Mouse (Mus musculus): ENCODE data around the gene Cflar. TPM values are rescaled to one million over a fixed set of nuclear protein-coding genes. Genes with fewer than 3 reads are reported as not detected.

Gene Cflar
- polyA plus RNA-seq, 2 experiments: 8.2 to 13.4 TPM

DNA sequence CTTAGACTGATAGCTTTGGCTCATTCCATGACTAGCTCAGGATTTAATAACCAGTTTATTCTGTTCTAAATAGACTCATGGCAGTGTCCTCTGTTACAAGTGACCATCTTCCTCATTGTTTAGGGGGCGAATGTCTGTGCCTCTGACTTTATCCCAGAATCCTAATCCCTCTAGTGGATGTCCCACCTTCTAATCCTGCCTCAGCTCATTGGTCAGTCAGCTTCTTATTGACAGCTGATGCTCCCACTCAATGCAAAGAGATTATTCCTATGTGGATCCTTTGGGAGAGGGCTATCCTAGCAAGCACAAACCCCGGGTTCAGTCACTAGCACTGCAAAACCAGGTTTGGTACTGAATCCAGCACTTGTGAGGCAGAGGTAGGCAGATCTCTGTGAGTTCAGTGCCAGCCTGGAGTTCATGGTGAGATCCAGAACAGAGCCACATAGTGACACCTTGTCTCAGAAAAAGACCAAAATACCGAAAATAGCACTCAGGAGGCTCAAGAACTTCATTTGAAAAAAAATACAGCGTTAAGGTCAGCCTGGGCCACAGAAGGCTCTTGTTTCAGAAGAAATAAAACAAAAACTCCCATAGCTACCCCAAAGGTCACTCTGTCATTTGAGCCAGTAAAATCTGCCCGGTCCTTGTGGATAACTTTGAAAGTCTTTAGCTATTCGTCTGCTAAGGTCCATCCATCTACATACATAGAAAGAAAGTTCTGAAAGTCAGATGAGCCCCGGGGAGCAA is 11.9 kb downstream of the Cflar start:
- H3K9ac ChIP-seq (replicated peaks): no peak overlapping the region
- H3K4me2 ChIP-seq (ENCODE audit: low read depth): no peak overlapping the region
- no peak for TF ChIP-seq EP300 (IDR thresholded peaks at IDR 0.05; ENCODE audit: low read depth)
- TF ChIP-seq CTCF (IDR thresholded peaks at IDR 0.05; ENCODE audit: low read depth): no peak
- ATAC-seq (ENCODE audit: insufficient read depth): no peak
- peaks cover 0 to 12% of the 10 kb centered on the region in 2 experiments; a peak in 2 of 4 replicates for H3K4me1 ChIP-seq (replicated peaks; ENCODE audit: control insufficient read depth in 2 of 2, insufficient read depth in 2 of 2, low read length in 1 of 2)
- no peak for DNase-seq (ENCODE audit: low read depth in 3 of 3, low spot score in 3 of 3)
- H3K4me3 ChIP-seq (ENCODE audit: insufficient read depth in 1 of 2, low read depth in 2 of 2, low read length in 2 of 2): no peak overlapping the region
- WGBS (ENCODE audit: insufficient replicate concordance): 63% methylated on average over 7 of the region's 7 CpGs
- H3K27me3 ChIP-seq (ENCODE audit: control insufficient read depth, insufficient read depth, low read length): no peaks in the 10 kb centered on the region
- H3K36me3 ChIP-seq (replicated peaks; ENCODE audit: control insufficient read depth, insufficient read depth, low read depth): no peaks in the 10 kb centered on the region
- H3K9me3 ChIP-seq (ENCODE audit: control insufficient read depth, low read length): no peaks in the 10 kb centered on the region
- no peak overlapping the region for H3K27ac ChIP-seq

DNA sequence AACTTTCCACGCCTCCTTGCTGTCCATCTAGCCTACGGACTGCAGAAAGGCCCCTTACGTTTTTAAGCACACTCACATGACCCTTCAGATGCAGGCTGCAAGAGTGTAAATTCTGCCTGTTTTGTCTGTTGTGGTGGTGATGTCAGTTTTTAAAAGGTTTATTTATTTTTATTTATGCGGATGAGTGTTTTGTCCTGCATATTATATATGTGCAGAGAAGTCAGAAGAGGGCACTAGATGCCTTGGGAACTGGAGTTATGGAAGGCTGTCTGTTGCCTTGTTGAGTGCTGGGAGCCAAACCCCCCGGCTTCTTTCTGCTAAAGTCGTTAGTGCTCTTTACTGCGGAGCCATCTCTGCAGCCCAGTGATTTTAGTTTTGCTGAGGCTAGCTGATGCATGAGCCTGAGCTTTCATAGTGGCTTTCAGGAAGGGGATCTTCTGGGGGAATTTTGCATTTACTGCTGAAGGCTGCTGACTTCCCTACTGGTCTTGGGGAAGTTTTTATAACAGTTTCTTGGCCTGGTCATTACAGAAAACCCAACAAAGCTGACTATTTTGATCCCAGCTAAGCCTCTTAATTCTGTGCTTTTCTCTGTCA is 12.6 kb downstream of the Cflar start:
- Histone ChIP-seq H3K4me1 (replicated peaks; ENCODE audit: control insufficient read depth in 2 of 2, insufficient read depth in 2 of 2, low read length in 1 of 2) (peaks cover 0 to 12% of the 10 kb centered on the region in 2 experiments; a peak in 2 of 4 replicates), H3K4me2 (ENCODE audit: low read depth) (no peak overlapping the region), H3K36me3 (replicated peaks; ENCODE audit: control insufficient read depth, insufficient read depth, low read depth) (peaks cover under 1% of the 10 kb centered on the region; the same call in 1 of the 2 replicates), H3K9me3 (ENCODE audit: control insufficient read depth, low read length) (no peaks in the 10 kb centered on the region), H3K27me3 (ENCODE audit: control insufficient read depth, insufficient read depth, low read length) (no peaks in the 10 kb centered on the region), H3K4me3 (ENCODE audit: insufficient read depth in 1 of 2, low read depth in 2 of 2, low read length in 2 of 2) (no peak overlapping the region), H3K27ac (no peak overlapping the region), H3K9ac (replicated peaks) (no peak overlapping the region)
- DNase-seq (ENCODE audit: low read depth in 3 of 3, low spot score in 3 of 3): no peak
- TF ChIP-seq EP300 (IDR thresholded peaks at IDR 0.05; ENCODE audit: low read depth) (no peak), CTCF (IDR thresholded peaks at IDR 0.05; ENCODE audit: low read depth) (no peak)
- WGBS (ENCODE audit: insufficient replicate concordance): 65% methylated on average over 7 of the region's 7 CpGs
- ATAC-seq (ENCODE audit: insufficient read depth): no peak

- DNase-seq (ENCODE audit: low read depth in 3 of 3, low spot score in 3 of 3): no peak
- Histone ChIP-seq H3K27ac (no peak overlapping the region), H3K27me3 (ENCODE audit: control insufficient read depth, insufficient read depth, low read length) (no peaks in the 10 kb centered on the region), H3K4me1 (replicated peaks; ENCODE audit: control insufficient read depth in 2 of 2, insufficient read depth in 2 of 2, low read length in 1 of 2) (peaks cover 0 to 11% of the 10 kb centered on the region in 2 experiments; a peak in 2 of 4 replicates), H3K4me2 (ENCODE audit: low read depth) (no peak overlapping the region), H3K9me3 (ENCODE audit: control insufficient read depth, low read length) (no peaks in the 10 kb centered on the region), H3K9ac (replicated peaks) (no peak overlapping the region), H3K36me3 (replicated peaks; ENCODE audit: control insufficient read depth, insufficient read depth, low read depth) (peaks cover 2% of the 10 kb centered on the region; the same call in 1 of the 2 replicates), H3K4me3 (ENCODE audit: insufficient read depth in 1 of 2, low read depth in 2 of 2, low read length in 2 of 2) (no peak overlapping the region)
- ATAC-seq (ENCODE audit: insufficient read depth): no peak
- WGBS (ENCODE audit: insufficient replicate concordance): 44% methylated on average over 9 of the region's 9 CpGs
- TF ChIP-seq CTCF (IDR thresholded peaks at IDR 0.05; ENCODE audit: low read depth): no peak
- no peak for TF ChIP-seq EP300 (IDR thresholded peaks at IDR 0.05; ENCODE audit: low read depth)
Measured at GRCm38 (mm10) chr1:58724533-58724932, 13.2 kb downstream of the Cflar start.

GRCm38 (mm10) chr1:58725095-58725494 is 13.8 kb downstream of the Cflar start:
- ATAC-seq (ENCODE audit: insufficient read depth): no peak
- TF ChIP-seq EP300 (IDR thresholded peaks at IDR 0.05; ENCODE audit: low read depth) (no peak), CTCF (IDR thresholded peaks at IDR 0.05; ENCODE audit: low read depth) (no peak)
- Histone ChIP-seq H3K4me3 (ENCODE audit: insufficient read depth in 1 of 2, low read depth in 2 of 2, low read length in 2 of 2) (no peak overlapping the region), H3K27me3 (ENCODE audit: control insufficient read depth, insufficient read depth, low read length) (no peaks in the 10 kb centered on the region), H3K4me1 (replicated peaks; ENCODE audit: control insufficient read depth in 2 of 2, insufficient read depth in 2 of 2, low read length in 1 of 2) (peaks cover 0 to 7% of the 10 kb centered on the region in 2 experiments; a peak in 2 of 4 replicates), H3K9me3 (ENCODE audit: control insufficient read depth, low read length) (no peaks in the 10 kb centered on the region), H3K4me2 (ENCODE audit: low read depth) (no peak overlapping the region), H3K9ac (replicated peaks) (no peak overlapping the region), H3K36me3 (replicated peaks; ENCODE audit: control insufficient read depth, insufficient read depth, low read depth) (peaks cover 2% of the 10 kb centered on the region; the same call in 1 of the 2 replicates), H3K27ac (no peak overlapping the region)
- no peak for DNase-seq (ENCODE audit: low read depth in 3 of 3, low spot score in 3 of 3)

- Histone ChIP-seq H3K4me3 (ENCODE audit: insufficient read depth in 1 of 2, low read depth in 2 of 2, low read length in 2 of 2) (no peak overlapping the region), H3K4me2 (ENCODE audit: low read depth) (no peak overlapping the region), H3K9ac (replicated peaks) (no peak overlapping the region), H3K9me3 (ENCODE audit: control insufficient read depth, low read length) (no peaks in the 10 kb centered on the region), H3K4me1 (replicated peaks; ENCODE audit: control insufficient read depth in 2 of 2, insufficient read depth in 2 of 2, low read length in 1 of 2) (peaks cover 0 to 3% of the 10 kb centered on the region in 2 experiments; a peak in 1 of 4 replicates), H3K36me3 (replicated peaks; ENCODE audit: control insufficient read depth, insufficient read depth, low read depth) (peaks cover 2% of the 10 kb centered on the region; the same call in 1 of the 2 replicates), H3K27ac (no peak overlapping the region), H3K27me3 (ENCODE audit: control insufficient read depth, insufficient read depth, low read length) (no peaks in the 10 kb centered on the region)
- DNase-seq (ENCODE audit: low read depth in 3 of 3, low spot score in 3 of 3) (no peak), ATAC-seq (ENCODE audit: insufficient read depth) (no peak)
- WGBS (ENCODE audit: insufficient replicate concordance): 70% methylated on average over 5 of the region's 5 CpGs
- TF ChIP-seq CTCF (IDR thresholded peaks at IDR 0.05; ENCODE audit: low read depth) (no peak), EP300 (IDR thresholded peaks at IDR 0.05; ENCODE audit: low read depth) (no peak)
Measured at GRCm38 (mm10) chr1:58725767-58726166, 14.5 kb downstream of the Cflar start.
